Mouse (Mus musculus) embryo, embryonic 10.5 days (tissue): ENCODE measurements around the gene Btbd11.
"Not testable (repeated sequence)": the region's sequence is repeated elsewhere in the genome, so short reads cannot be mapped to it uniquely, and the experiment has no call there.

Experiments
- DNase-seq: peaks from one replicate; pipeline ENCODE4 v3.0.0-alpha.2; 2015; ENCODE audit warnings: low spot score

Gene Btbd11

DNA sequence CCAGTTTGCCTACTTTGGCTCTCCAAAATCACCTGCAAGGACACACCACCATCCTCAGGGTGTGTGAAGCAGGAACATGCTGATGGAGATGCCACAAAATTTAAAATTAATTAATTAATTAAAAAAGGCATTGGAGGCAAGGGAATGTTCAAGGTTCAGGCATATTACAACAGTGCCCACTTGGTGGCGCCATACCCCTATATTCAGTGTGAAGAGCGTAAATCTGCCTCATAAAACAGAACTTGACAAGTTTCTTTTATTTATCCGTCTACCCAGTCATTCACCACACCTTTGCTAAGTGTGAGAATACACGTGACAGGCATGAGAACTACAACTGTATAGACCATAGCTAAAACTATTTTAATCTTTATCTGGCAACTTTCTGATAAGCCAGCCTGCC is 292.0 kb downstream of the Btbd11 start:
- DNase-seq = peak; percentile 62

- DNase-seq = no peak
These were observed 295.8 kb downstream of the Btbd11 start for GRCm38 (mm10) chr10:85682446-85682845.

DNA sequence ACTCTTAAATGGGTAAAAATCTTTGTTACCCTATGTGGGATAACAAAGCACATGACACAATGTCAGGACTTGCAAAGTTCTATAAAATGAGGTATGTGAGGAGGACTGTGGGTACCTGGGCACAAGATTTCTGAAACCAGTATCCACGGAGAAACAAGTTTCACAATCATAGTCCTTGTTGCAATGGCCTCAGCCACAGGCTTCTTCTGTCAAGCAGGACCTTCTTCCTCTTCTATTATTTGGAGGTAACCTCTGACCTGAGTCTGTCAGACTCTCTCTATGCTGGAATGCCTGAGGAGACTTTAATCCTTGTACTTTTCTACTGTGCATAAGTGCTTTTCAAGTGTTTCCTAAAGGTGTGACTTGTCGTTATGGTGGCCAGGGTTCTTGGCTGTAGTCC is 307.8 kb downstream of the Btbd11 start:
- DNase-seq = not testable (repeated sequence)

GRCm38 (mm10) chr10:85699721-85700120 is 313.1 kb downstream of the Btbd11 start:
- no peak for DNase-seq

GRCm38 (mm10) chr10:85709790-85710189 is 323.2 kb downstream of the Btbd11 start:
- DNase-seq = not testable (repeated sequence)
